Mouse (Mus musculus) gastrocnemius, adult 8-10 months (tissue): ENCODE measurements around the gene Rdh8. TPM values are rescaled to one million over a fixed set of nuclear protein-coding genes. Genes with fewer than 3 reads are reported as not detected.
"Not testable (repeated sequence)": the region's sequence is repeated elsewhere in the genome, so short reads cannot be mapped to it uniquely, and the experiment has no call there.

Source experiments
- DNase-seq, 2 experiments: peaks; one replicate each; pipeline ENCODE4 v3.0.0; 2022; ENCODE audit warnings: low spot score in 2 of 2
- total RNA-seq, 4 experiments: library from RNA; stranded (reverse); gene quantifications; 2 replicates each; pipeline ENCODE4 v1.2.4; 2022

The Rdh8 gene
- total RNA-seq, 4 experiments from 2014 or later, result 0.46 to 1.0 (median 0.80) TPM; not detected in 1

- not testable (repeated sequence) for DNase-seq
Observed at GRCm38 (mm10) chr9:20835431-20835954, 17.2 kb downstream of the Rdh8 start.

- no peak for DNase-seq
Observed at GRCm38 (mm10) chr9:20837184-20837947, 19.1 kb downstream of the Rdh8 start.

GRCm38 (mm10) chr9:20838931-20839330 lies 20.6 kb downstream of the Rdh8 start:
- no peak for DNase-seq

- no peak for DNase-seq
Observed at GRCm38 (mm10) chr9:20842211-20842610, 23.9 kb downstream of the Rdh8 start.

GRCm38 (mm10) chr9:20842670-20843069 lies 24.4 kb downstream of the Rdh8 start:
- no peak for DNase-seq

GRCm38 (mm10) chr9:20850179-20850578 lies 31.9 kb downstream of the Rdh8 start:
- no peak for DNase-seq

- DNase-seq, result no peak
Observed at GRCm38 (mm10) chr9:20857131-20857530, 38.8 kb downstream of the Rdh8 start.

- DNase-seq, result no peak
Observed at GRCm38 (mm10) chr9:20859926-20860325, 41.6 kb downstream of the Rdh8 start.

- DNase-seq, result no peak
Observed at GRCm38 (mm10) chr9:20861821-20862220, 43.5 kb downstream of the Rdh8 start.

GRCm38 (mm10) chr9:20862225-20862624 lies 43.9 kb downstream of the Rdh8 start:
- no peak for DNase-seq

- no peak for DNase-seq
Observed at GRCm38 (mm10) chr9:20866879-20867278, 48.6 kb downstream of the Rdh8 start.

- DNase-seq, result no peak
Observed at GRCm38 (mm10) chr9:20868448-20869001, 50.2 kb downstream of the Rdh8 start, which contains the start of gene A230050P20Rik. A230050P20Rik (plus strand) TSS chr9:20868642.

GRCm38 (mm10) chr9:20869246-20869645 lies 50.9 kb downstream of the Rdh8 start:
- DNase-seq, result no peak

GRCm38 (mm10) chr9:20870211-20871173 lies 52.2 kb downstream of the Rdh8 start:
- no peak for DNase-seq

GRCm38 (mm10) chr9:20872991-20873390 lies 54.7 kb downstream of the Rdh8 start:
- DNase-seq, result no peak

GRCm38 (mm10) chr9:20873521-20873920 lies 55.2 kb downstream of the Rdh8 start:
- no peak for DNase-seq

- DNase-seq, result no peak
Observed at GRCm38 (mm10) chr9:20875021-20875790, 56.9 kb downstream of the Rdh8 start.
